Mouse (Mus musculus) layer of hippocampus, adult 8-10 months (tissue): Measurements from ENCODE around the gene Copg1. TPM values are rescaled to one million over a fixed set of nuclear protein-coding genes. Genes with fewer than 3 reads are reported as not detected.

Experiments used
- total RNA-seq, 4 experiments: library from RNA; stranded (reverse); gene quantifications; 2 replicates each; pipeline ENCODE4 v1.2.4; 2022

Gene Copg1
- total RNA-seq, 4 experiments from 2014 or later = 243 to 262 (median 251) TPM

Other genes with a start within 250 kb of the Copg1 start
- gene Aplf, start 215.6 kb upstream of the Copg1 start, total RNA-seq = 1 to 10 TPM; 6.2 to 9.4 (median 7.9) TPM
- gene Efcc1, start 156.9 kb upstream of the Copg1 start, total RNA-seq = 1 to 10 TPM; 4.6 to 9.4 (median 5.8) TPM
- gene Gp9, start 109.7 kb upstream of the Copg1 start, total RNA-seq = 1 to 10 TPM in 2 of 4 experiments, under 1 TPM in 2; 0.37 to 1.5 (median 0.85) TPM
- gene Rab43, start 75.7 kb upstream of the Copg1 start, total RNA-seq = 10 to 100 TPM; 18.9 to 23.5 (median 20.0) TPM
- gene Gm45140, start 52.0 kb upstream of the Copg1 start, total RNA-seq = 1 to 10 TPM in 2 of 4 experiments, under 1 TPM in 2; 0.49 to 3.8 (median 1.5) TPM
- 10 to 100 TPM; 24.5 to 37.1 (median 28.0) TPM for gene Isy1, start 49.0 kb upstream of the Copg1 start, total RNA-seq
- gene Cnbp, start 36.7 kb upstream of the Copg1 start, total RNA-seq = 100 to 1,000 TPM; 259 to 278 (median 266) TPM
- gene Hmces, start 26.1 kb downstream of the Copg1 start, total RNA-seq = 10 to 100 TPM; 24.1 to 26.4 (median 26.1) TPM
- gene H1fx, start 93.8 kb downstream of the Copg1 start, total RNA-seq = 10 to 100 TPM; 42.8 to 52.9 (median 45.2) TPM
- gene Rab7, start 157.5 kb downstream of the Copg1 start, total RNA-seq = 100 to 1,000 TPM; 318 to 396 (median 337) TPM
- 100 to 1,000 TPM; 164 to 216 (median 188) TPM for gene Rpn1, start 196.7 kb downstream of the Copg1 start, total RNA-seq